Mouse (Mus musculus) erythroblast, embryonic 14.5 days (primary cell): ENCODE data around the gene Akr1c19.

Experiments
- GATA1 ChIP-seq: IDR thresholded peaks from 2 replicates; pipeline ENCODE4 v1.6.1; 2012; ENCODE audit warnings: low read length, inconsistent platforms, mixed read lengths
- TAL1 ChIP-seq: IDR thresholded peaks from 3 replicates; pipeline ENCODE4 v1.6.1; 2012; ENCODE audit warnings: low read length, inconsistent platforms, mixed read lengths

DNA sequence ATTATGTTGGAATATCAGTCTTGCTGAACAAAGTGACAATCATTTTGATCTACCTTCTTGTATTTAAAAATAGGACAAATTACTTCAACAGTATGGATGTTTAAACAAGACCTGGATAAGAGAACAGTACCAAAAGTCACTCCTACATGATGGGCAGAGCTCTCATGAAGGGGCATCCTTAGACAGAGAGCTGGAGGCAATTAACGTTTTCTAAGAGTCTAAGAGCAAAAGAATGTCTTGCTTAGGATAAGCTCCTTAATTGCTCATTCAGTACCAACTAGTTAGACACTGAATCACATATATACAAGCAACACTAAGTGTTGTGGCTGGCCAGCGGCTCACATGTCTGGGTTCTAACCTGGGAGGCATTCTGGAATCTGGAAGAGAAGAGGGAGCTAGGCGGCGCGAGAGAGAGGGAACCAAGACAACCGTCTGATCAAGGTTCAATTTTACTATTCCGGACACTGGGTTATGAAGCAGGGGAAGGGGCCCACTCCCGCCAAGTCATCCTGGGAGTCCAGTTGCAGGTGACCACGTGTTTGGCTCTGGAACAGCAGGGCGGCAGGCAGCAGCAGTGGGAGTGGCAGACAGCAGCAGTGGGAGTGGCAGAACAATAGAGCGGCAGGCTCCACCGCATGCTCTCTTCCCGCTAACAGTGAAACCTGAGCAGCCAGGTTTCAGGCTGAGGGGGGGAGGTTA lies 16.5 kb downstream of the Akr1c19 start:
- TF ChIP-seq TAL1 (no peak), GATA1 (no peak)
